Mouse (Mus musculus) yolk sac, embryonic 10.5 days (tissue): ENCODE data around the gene Prl8a8.

Experiments used
- DNase-seq: peaks from one replicate; pipeline ENCODE4 v3.0.0-alpha.2; 2017; ENCODE audit warnings: low spot score

Gene Prl8a8

DNA sequence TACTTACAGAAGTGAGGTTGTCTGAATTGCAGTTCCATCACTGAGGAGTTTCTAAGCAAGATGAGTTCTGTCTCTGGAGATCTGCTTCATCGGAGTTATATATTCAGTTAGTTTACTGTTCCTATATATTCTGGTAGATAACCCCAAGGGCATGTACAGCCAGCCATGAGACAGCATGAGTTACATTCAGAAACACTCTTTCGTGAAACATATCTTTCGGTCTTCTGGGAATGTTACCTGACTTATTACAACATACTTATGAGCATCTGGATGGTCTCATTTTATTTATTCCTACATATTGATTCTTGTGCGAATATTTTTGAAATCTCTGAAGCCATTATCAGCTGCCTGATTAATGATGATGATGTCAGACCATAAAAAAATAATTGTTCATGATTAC is at the start of gene Prl8a8:
TSS of gene Prl8a8 (minus strand) at position 101 of the 400 bp plus-strand sequence.
- no peak for DNase-seq

DNA sequence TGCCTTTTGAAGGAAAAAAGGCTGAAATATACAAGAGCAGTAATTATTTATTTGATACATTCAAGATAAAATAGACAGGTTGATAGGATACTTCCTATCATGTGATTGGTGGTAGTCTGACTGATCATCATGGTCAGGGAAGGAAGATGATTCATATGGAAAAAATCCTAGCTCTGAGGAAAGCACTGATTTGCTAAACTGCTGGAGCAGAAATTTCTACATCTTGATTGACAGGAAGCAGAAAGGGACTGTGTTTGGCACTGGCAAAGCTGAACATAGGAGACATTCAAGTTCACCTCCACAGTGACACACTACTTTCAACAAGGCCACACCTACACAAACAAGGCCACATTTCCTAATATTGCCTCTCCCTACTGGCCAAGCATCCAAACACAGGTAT is 40.3 kb upstream of the Prl8a8 start:
- no peak for DNase-seq

DNA sequence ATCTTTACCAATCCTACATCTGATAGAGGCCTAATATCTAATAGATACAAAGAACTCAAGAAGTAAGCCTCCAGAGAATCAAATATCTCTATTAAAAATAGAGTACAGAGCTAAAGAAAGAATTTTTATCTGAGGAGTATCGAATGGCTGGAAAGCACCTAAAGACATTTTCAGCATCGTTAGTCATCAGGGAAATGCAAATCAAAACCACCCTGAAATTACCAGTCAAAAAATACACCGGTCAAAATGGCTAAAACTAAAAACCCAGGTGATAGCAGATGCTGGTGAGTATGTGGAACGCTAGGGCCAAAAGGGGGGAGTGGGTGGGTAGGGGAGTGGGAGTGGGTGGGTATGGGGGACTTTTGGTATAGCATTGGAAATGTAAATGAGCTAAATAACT is 10.1 kb upstream of the Prl8a8 start:
- DNase-seq = no peak

DNA sequence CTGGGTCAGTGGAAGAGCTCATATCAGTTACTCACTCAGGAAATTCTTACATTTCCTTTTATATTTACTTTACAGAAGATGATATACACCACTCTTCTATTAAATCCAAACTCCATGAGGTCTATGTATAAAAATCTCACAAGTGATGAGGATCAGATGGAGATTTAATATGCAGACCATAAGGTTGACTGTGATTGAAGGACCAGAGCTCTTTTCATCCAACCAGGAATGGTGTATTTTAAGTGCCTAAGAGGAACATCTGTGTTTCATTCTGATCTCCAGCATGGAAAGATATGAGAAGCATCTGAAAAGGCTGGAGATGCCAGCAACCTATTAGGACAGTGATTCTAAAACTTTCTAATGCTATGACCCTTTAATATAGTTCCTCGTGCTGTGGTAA is 5.4 kb downstream of the Prl8a8 start:
- no peak for DNase-seq
